ENCODE assay signal across 8 mouse cellular contexts in the genomic region with DNA sequence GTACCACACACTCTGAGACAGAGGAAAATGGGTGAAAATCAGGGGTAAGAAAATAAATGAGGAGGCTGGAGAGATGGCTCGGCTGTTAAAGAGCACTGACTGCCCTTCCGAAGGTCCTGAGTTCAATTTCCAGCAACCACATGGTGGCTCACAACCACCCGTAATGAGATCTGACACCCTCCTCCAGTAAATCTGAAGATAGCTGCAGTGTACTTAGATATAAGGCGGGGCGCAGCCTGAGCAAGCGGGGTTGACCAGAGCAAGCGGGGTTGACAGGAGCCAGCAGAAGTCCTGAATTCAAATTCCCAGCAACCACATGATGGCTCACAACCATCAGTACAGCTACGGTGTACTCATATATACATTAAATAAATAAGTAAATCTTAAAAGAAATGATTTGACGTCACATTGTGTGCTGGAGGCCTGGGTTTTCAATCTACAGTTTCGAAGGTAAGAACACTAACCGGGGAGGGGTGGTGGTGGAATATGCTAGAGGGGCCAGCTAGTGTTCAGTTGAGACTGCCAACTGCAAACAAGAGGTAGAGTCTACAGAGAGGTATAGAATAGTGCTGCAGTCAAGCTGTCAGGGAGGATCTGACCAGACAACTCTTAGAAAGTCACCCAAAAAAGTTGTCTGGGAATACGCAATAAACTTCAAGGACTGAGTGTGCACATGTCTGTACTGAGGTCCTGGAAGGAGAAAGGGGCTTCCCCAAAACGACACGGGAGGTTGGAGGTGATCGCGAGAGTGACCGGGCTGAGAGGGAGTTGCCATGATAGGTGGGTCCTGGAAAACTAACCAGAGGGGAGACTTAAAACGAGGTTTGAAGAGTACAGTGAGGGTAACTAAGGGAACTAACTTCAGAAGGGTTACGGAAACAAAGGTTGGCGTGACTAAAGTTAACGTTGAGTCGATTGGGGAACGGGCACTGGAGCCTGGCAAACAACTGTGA. TPM values are rescaled to one million over a fixed set of nuclear protein-coding genes. Genes with fewer than 3 reads are reported as not detected.
DNase-seq lines count a peak whose midpoint lies in the region; ATAC-seq and TF ChIP-seq lines count a peak whose summit lies in the region.

No protein-coding gene starts in this region.

- peak overlapping the region; percentile 94 for H3K9ac ChIP-seq in liver, embryonic 15.5 days
- H3K9ac ChIP-seq in stomach, embryonic 15.5 days = peak overlapping the region; percentile 68

- intact Hi-C loops in left cerebral cortex, adult 2 months (cut with DNase I) = loop anchor here (1.0 to 5.0 kb wide), 2 partner anchors 20 to 188 kb away; a partner anchor contains a TSS

- peaks cover 44% of the 10 kb centered on the region for H3K36me3 ChIP-seq in liver, embryonic 15.5 days (replicated peaks)
- H3K36me3 ChIP-seq in stomach, embryonic 15.5 days = peaks cover 31% of the 10 kb centered on the region

- H3K4me1 ChIP-seq in brown adipose tissue, adult 24 weeks (ENCODE audit: control insufficient read depth, insufficient read depth, insufficient read length, low read length) = peaks cover 3% of the 10 kb centered on the region; the same call in 1 of the 2 replicates
- peaks cover 28% of the 10 kb centered on the region for H3K4me1 ChIP-seq in liver, embryonic 15.5 days (replicated peaks)
- H3K4me1 ChIP-seq in stomach, embryonic 15.5 days = peaks cover 10% of the 10 kb centered on the region; the same call in 1 of the 2 replicates

- H3K4me3 ChIP-seq in left cerebral cortex, adult 2 months = peak overlapping the region; percentile 76
- peak overlapping the region; percentile 77 for H3K4me3 ChIP-seq in brown adipose tissue, adult 24 weeks (ENCODE audit: insufficient read depth, low read depth, low read length)
- peak overlapping the region; percentile 91 for H3K4me3 ChIP-seq in liver, embryonic 15.5 days (replicated peaks)
- peak overlapping the region; percentile 79 for H3K4me3 ChIP-seq in stomach, embryonic 15.5 days (replicated peaks)

- H3K4me2 ChIP-seq in liver, embryonic 15.5 days = peak overlapping the region; percentile 84
- H3K4me2 ChIP-seq in stomach, embryonic 15.5 days = peak overlapping the region; percentile 75

- H3K9me3 ChIP-seq in liver, embryonic 15.5 days (replicated peaks) = no peaks in the 10 kb centered on the region
- no peaks in the 10 kb centered on the region for H3K9me3 ChIP-seq in stomach, embryonic 15.5 days

- no peak for TF ChIP-seq CTCF in left cerebral cortex, adult 2 months (IDR thresholded peaks at IDR 0.05)

- H3K27ac ChIP-seq in left cerebral cortex, adult 2 months = peak overlapping the region; percentile 89
- peak overlapping the region; percentile 68 for H3K27ac ChIP-seq in brown adipose tissue, adult 24 weeks (replicated peaks; ENCODE audit: low read depth, low read length)
- H3K27ac ChIP-seq in liver, embryonic 15.5 days (replicated peaks) = peak overlapping the region; percentile 91
- peak overlapping the region; percentile 81 for H3K27ac ChIP-seq in stomach, embryonic 15.5 days

- no peak for DNase-seq in left cerebral cortex, adult 2 months (ENCODE audit: extremely low spot score in 1 of 2, low spot score in 2 of 2)
- DNase-seq in left cerebral cortex, adult 8-10 months (ENCODE audit: low spot score in 2 of 2) = no peak
- no peak for DNase-seq in right cerebral cortex, postnatal 25 days
- no peak for DNase-seq in layer of hippocampus, adult 8-10 months (ENCODE audit: low spot score in 2 of 2)

- WGBS in liver, embryonic 15.5 days (ENCODE audit: insufficient replicate concordance) = 18% methylated on average over 23 of the region's 23 CpGs
- 31% methylated on average over 23 of the region's 23 CpGs for WGBS in stomach, embryonic 15.5 days

- H3K27me3 ChIP-seq in liver, embryonic 15.5 days = no peaks in the 10 kb centered on the region
- no peaks in the 10 kb centered on the region for H3K27me3 ChIP-seq in stomach, embryonic 15.5 days (replicated peaks)

- ATAC-seq in granulocyte monocyte progenitor cell, adult 5-6 weeks (replicated peaks; ENCODE audit: poor library complexity, severe bottlenecking) = peak; percentile 67
- peak; percentile 58 for ATAC-seq in liver, embryonic 15.5 days (ENCODE audit: insufficient read depth)
- peak; percentile 23 for ATAC-seq in stomach, embryonic 15.5 days (ENCODE audit: insufficient read depth, low FRiP score, low read depth)

RNA-seq across cellular contexts. Expression of a gene that starts 0.8 kb away (rescaled TPM):
- 10 to 100 TPM; 55.3 to 61.5 TPM for total RNA-seq in left cerebral cortex, adult 2 months (2021)
- total RNA-seq in left cerebral cortex, adult 8-10 months (2022) = 10 to 100 TPM; 54.2 to 61.3 (median 56.8) TPM
- 51.3 and 67.4 TPM in 2 replicates for polyA plus RNA-seq in brown adipose tissue, adult 24 weeks (2012; ENCODE audit: insufficient read depth, insufficient read length, missing spikeins)
- 63.0 and 105 TPM in 2 replicates for total RNA-seq in granulocyte monocyte progenitor cell, adult 5-6 weeks (2014; fragmentation: Nextera tagmentation)
- total RNA-seq in granulocyte monocyte progenitor cell, adult 5-6 weeks (2017) = 193 and 221 TPM in 2 replicates
- polyA plus RNA-seq in liver, embryonic 15.5 days (2015; fragmentation: Nextera tagmentation; extraction: Ambion mirVana) = 109 and 112 TPM in 2 replicates
- 109 and 110 TPM in 2 replicates for polyA plus RNA-seq in stomach, embryonic 15.5 days (2015; fragmentation: Nextera tagmentation; extraction: Ambion mirVana)
- 10 to 100 TPM; 56.7 to 65.8 (median 63.9) TPM for total RNA-seq in layer of hippocampus, adult 8-10 months (2022)

RNA-seq across cellular contexts. Expression of a gene that starts 11.0 kb away (rescaled TPM):
- 1 to 10 TPM in 1 of 2 experiments, under 1 TPM in 1; 0.47 to 1.2 TPM for total RNA-seq in left cerebral cortex, adult 2 months (2021)
- 1 to 10 TPM in 2 of 4 experiments, under 1 TPM in 2; 0.74 to 2.6 (median 1.6) TPM for total RNA-seq in left cerebral cortex, adult 8-10 months (2022)
- polyA plus RNA-seq in brown adipose tissue, adult 24 weeks (2012; ENCODE audit: insufficient read depth, insufficient read length, missing spikeins) = 0.87 and 1.9 TPM in 2 replicates
- 46.0 and 53.1 TPM in 2 replicates for total RNA-seq in granulocyte monocyte progenitor cell, adult 5-6 weeks (2014; fragmentation: Nextera tagmentation)
- 34.7 and 51.8 TPM in 2 replicates for total RNA-seq in granulocyte monocyte progenitor cell, adult 5-6 weeks (2017)
- 14.1 and 14.9 TPM in 2 replicates for polyA plus RNA-seq in liver, embryonic 15.5 days (2015; fragmentation: Nextera tagmentation; extraction: Ambion mirVana)
- 5.6 and 6.3 TPM in 2 replicates for polyA plus RNA-seq in stomach, embryonic 15.5 days (2015; fragmentation: Nextera tagmentation; extraction: Ambion mirVana)
- total RNA-seq in layer of hippocampus, adult 8-10 months (2022) = 1 to 10 TPM in 3 of 4 experiments, under 1 TPM in 1; 0.60 to 4.6 (median 2.2) TPM

RNA-seq across cellular contexts. Expression of a gene that starts 22.0 kb away (rescaled TPM):
- 10 to 100 TPM; 42.2 to 52.4 TPM for total RNA-seq in left cerebral cortex, adult 2 months (2021)
- 10 to 100 TPM; 32.5 to 53.7 (median 44.4) TPM for total RNA-seq in left cerebral cortex, adult 8-10 months (2022)
- 15.9 and 18.4 TPM in 2 replicates for polyA plus RNA-seq in brown adipose tissue, adult 24 weeks (2012; ENCODE audit: insufficient read depth, insufficient read length, missing spikeins)
- 53.3 and 72.1 TPM in 2 replicates for total RNA-seq in granulocyte monocyte progenitor cell, adult 5-6 weeks (2014; fragmentation: Nextera tagmentation)
- 4.1 TPM in 2 replicates for total RNA-seq in granulocyte monocyte progenitor cell, adult 5-6 weeks (2017)
- polyA plus RNA-seq in liver, embryonic 15.5 days (2015; fragmentation: Nextera tagmentation; extraction: Ambion mirVana) = 7.9 and 8.0 TPM in 2 replicates
- 18.6 and 19.4 TPM in 2 replicates for polyA plus RNA-seq in stomach, embryonic 15.5 days (2015; fragmentation: Nextera tagmentation; extraction: Ambion mirVana)
- total RNA-seq in layer of hippocampus, adult 8-10 months (2022) = 10 to 100 TPM; 56.3 to 61.6 (median 56.8) TPM

RNA-seq across cellular contexts. Expression of a gene that starts 31.0 kb away (rescaled TPM):
- 1 to 10 TPM; 3.3 to 4.5 TPM for total RNA-seq in left cerebral cortex, adult 2 months (2021)
- 1 to 10 TPM; 2.9 to 5.4 (median 3.2) TPM for total RNA-seq in left cerebral cortex, adult 8-10 months (2022)
- 0.79 TPM in 1 of 2 replicates, not detected in the other for polyA plus RNA-seq in brown adipose tissue, adult 24 weeks (2012; ENCODE audit: insufficient read depth, insufficient read length, missing spikeins)
- not detected in 2 replicates for total RNA-seq in granulocyte monocyte progenitor cell, adult 5-6 weeks (2014; fragmentation: Nextera tagmentation)
- total RNA-seq in granulocyte monocyte progenitor cell, adult 5-6 weeks (2017) = not detected in 2 replicates
- 0.31 and 0.32 TPM in 2 replicates for polyA plus RNA-seq in liver, embryonic 15.5 days (2015; fragmentation: Nextera tagmentation; extraction: Ambion mirVana)
- 9.1 and 10.1 TPM in 2 replicates for polyA plus RNA-seq in stomach, embryonic 15.5 days (2015; fragmentation: Nextera tagmentation; extraction: Ambion mirVana)
- 1 to 10 TPM; 2.7 to 4.0 (median 3.7) TPM for total RNA-seq in layer of hippocampus, adult 8-10 months (2022)

RNA-seq across cellular contexts. Expression of a gene that starts 43.4 kb away (rescaled TPM):
- total RNA-seq in left cerebral cortex, adult 2 months (2021) = under 1 TPM in 1 of 2 experiments, not detected in 1; 0.29 TPM
- under 1 TPM; 0.09 to 0.18 (median 0.16) TPM for total RNA-seq in left cerebral cortex, adult 8-10 months (2022)
- polyA plus RNA-seq in brown adipose tissue, adult 24 weeks (2012; ENCODE audit: insufficient read depth, insufficient read length, missing spikeins) = not detected in 2 replicates
- not detected in 2 replicates for total RNA-seq in granulocyte monocyte progenitor cell, adult 5-6 weeks (2014; fragmentation: Nextera tagmentation)
- not detected in 2 replicates for total RNA-seq in granulocyte monocyte progenitor cell, adult 5-6 weeks (2017)
- polyA plus RNA-seq in liver, embryonic 15.5 days (2015; fragmentation: Nextera tagmentation; extraction: Ambion mirVana) = 0.71 and 0.82 TPM in 2 replicates
- 0.05 TPM in 1 of 2 replicates, not detected in the other for polyA plus RNA-seq in stomach, embryonic 15.5 days (2015; fragmentation: Nextera tagmentation; extraction: Ambion mirVana)
- not detected for total RNA-seq in layer of hippocampus, adult 8-10 months (2022)

Comparison
In these comparisons a context has a peak if more than half of its experiments do, and no peak if none do; other contexts are left out.
1. RNA of a gene that starts 11.0 kb away (total RNA-seq): 34.7 to 53.1 TPM in granulocyte monocyte progenitor cell, adult 5-6 weeks; 0.60 to 4.6 TPM in layer of hippocampus, adult 8-10 months, 0.74 to 2.6 TPM in left cerebral cortex, adult 8-10 months and 0.47 to 1.2 TPM in left cerebral cortex, adult 2 months; every median in the first group is over 4 times any median in the second.
2. Peak in every context shown above with its lines, with median percentiles within 50 percentile points of each other: H3K27ac ChIP-seq, H3K4me3 ChIP-seq and ATAC-seq.